Mouse (Mus musculus): ENCODE measurements at regions not wholly inside any gene's neighbourhood (a gene's known extent, or its start where the extent isn't known, plus 50 kb on each side); places are given as distances from the start of the nearest gene placed in this dataset.

DNA sequence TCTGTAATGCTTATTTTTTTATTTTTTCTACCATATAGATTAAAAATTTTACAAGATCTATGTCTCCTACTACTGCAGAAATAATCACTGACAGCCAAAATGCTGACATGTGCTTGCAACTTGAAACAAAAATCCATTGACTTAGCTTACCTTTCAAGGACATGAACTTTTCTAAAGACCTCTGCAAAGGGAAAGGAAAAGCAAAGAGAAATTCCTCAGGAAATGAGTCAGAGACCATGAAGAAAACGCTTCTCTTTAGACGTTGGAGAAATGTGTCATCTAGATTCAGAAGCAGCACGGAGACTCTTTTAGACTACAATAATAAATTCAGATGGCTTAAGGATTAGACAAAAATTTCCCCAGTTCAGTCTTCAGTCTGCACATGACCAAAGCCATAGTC, 2188.6 kb upstream of the Tenm3 start:
- Histone ChIP-seq H3K4me3 (ENCODE audit: low read depth, low read length) (no peak overlapping the region), H3K4me1 (ENCODE audit: control insufficient read depth, insufficient read depth, low read length) (no peaks in the 10 kb centered on the region), H3K27ac (ENCODE audit: insufficient read depth, low read length) (no peak overlapping the region), H3K27me3 (ENCODE audit: control insufficient read depth, insufficient read depth, low read length, poor library complexity, severe bottlenecking) (no peaks in the 10 kb centered on the region), H3K9ac (ENCODE audit: low read depth, poor library complexity, severe bottlenecking) (no peak overlapping the region), H3K9me3 (replicated peaks; ENCODE audit: control insufficient read depth, insufficient read depth, low read length, poor library complexity, severe bottlenecking) (no peaks in the 10 kb centered on the region), H3K36me3 (ENCODE audit: control insufficient read depth, insufficient read depth, low read length, poor library complexity, severe bottlenecking) (no peaks in the 10 kb centered on the region)
- TF ChIP-seq POLR2A (IDR thresholded peaks at IDR 0.05; ENCODE audit: insufficient read depth, low read length) (no peak), EP300 (IDR thresholded peaks at IDR 0.05; ENCODE audit: insufficient read depth, low read depth, low read length) (no peak), CTCF (IDR thresholded peaks at IDR 0.05; ENCODE audit: low read depth, low read length) (no peak)

GRCm38 (mm10) chr8:51010508-51010907, 2166.8 kb upstream of the Tenm3 start:
- TF ChIP-seq POLR2A (IDR thresholded peaks at IDR 0.05; ENCODE audit: insufficient read depth, low read length) (no peak), CTCF (IDR thresholded peaks at IDR 0.05; ENCODE audit: low read depth, low read length) (no peak), EP300 (IDR thresholded peaks at IDR 0.05; ENCODE audit: insufficient read depth, low read depth, low read length) (no peak)
- H3K9me3 ChIP-seq (replicated peaks; ENCODE audit: control insufficient read depth, insufficient read depth, low read length, poor library complexity, severe bottlenecking), result no peaks in the 10 kb centered on the region

GRCm38 (mm10) chr8:50967386-50967785, 2123.6 kb upstream of the Tenm3 start:
- Histone ChIP-seq H3K36me3 (ENCODE audit: control insufficient read depth, insufficient read depth, low read length, poor library complexity, severe bottlenecking) (no peaks in the 10 kb centered on the region), H3K9me3 (replicated peaks; ENCODE audit: control insufficient read depth, insufficient read depth, low read length, poor library complexity, severe bottlenecking) (no peaks in the 10 kb centered on the region), H3K27ac (ENCODE audit: insufficient read depth, low read length) (no peak overlapping the region), H3K4me1 (ENCODE audit: control insufficient read depth, insufficient read depth, low read length) (no peaks in the 10 kb centered on the region), H3K9ac (ENCODE audit: low read depth, poor library complexity, severe bottlenecking) (no peak overlapping the region), H3K4me3 (ENCODE audit: low read depth, low read length) (no peak overlapping the region), H3K27me3 (ENCODE audit: control insufficient read depth, insufficient read depth, low read length, poor library complexity, severe bottlenecking) (no peaks in the 10 kb centered on the region)
- no peak for TF ChIP-seq EP300 (IDR thresholded peaks at IDR 0.05; ENCODE audit: insufficient read depth, low read depth, low read length)
- TF ChIP-seq CTCF (IDR thresholded peaks at IDR 0.05; ENCODE audit: low read depth, low read length), result no peak
- no peak for TF ChIP-seq POLR2A (IDR thresholded peaks at IDR 0.05; ENCODE audit: insufficient read depth, low read length)

More at GRCm38 (mm10) chr8:51010508-51010907, 2166.8 kb upstream of the Tenm3 start:
- Histone ChIP-seq H3K4me1 (ENCODE audit: control insufficient read depth, insufficient read depth, low read length) (no peaks in the 10 kb centered on the region), H3K27ac (ENCODE audit: insufficient read depth, low read length) (no peak overlapping the region), H3K36me3 (ENCODE audit: control insufficient read depth, insufficient read depth, low read length, poor library complexity, severe bottlenecking) (no peaks in the 10 kb centered on the region), H3K4me3 (ENCODE audit: low read depth, low read length) (no peak overlapping the region), H3K27me3 (ENCODE audit: control insufficient read depth, insufficient read depth, low read length, poor library complexity, severe bottlenecking) (no peaks in the 10 kb centered on the region), H3K9ac (ENCODE audit: low read depth, poor library complexity, severe bottlenecking) (no peak overlapping the region)

DNA sequence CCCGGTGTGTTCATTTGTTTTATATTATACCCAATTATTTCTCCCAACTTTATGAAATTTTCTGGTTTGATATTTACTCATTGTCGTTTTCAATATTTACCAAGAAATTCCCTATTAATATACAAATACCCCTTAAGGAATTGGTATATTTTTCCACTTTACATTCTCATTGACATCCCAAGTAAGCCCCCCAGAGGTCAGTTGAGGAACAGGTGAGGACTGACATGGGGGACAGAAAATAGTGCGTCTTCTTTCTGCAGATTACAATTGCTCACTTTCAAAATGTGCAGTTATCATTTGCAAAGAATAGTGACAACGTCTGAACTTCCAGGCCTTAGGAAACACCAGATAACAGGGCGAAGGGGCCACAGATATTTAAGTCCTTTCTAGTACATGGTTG, 2073.8 kb upstream of the Tenm3 start:
- Histone ChIP-seq H3K9ac (ENCODE audit: low read depth, poor library complexity, severe bottlenecking) (no peak overlapping the region), H3K4me1 (ENCODE audit: control insufficient read depth, insufficient read depth, low read length) (no peaks in the 10 kb centered on the region)
- TF ChIP-seq EP300 (IDR thresholded peaks at IDR 0.05; ENCODE audit: insufficient read depth, low read depth, low read length), result no peak
- TF ChIP-seq CTCF (IDR thresholded peaks at IDR 0.05; ENCODE audit: low read depth, low read length), result no peak
- TF ChIP-seq POLR2A (IDR thresholded peaks at IDR 0.05; ENCODE audit: insufficient read depth, low read length), result no peak

GRCm38 (mm10) chr8:50916733-50917113, 2073.0 kb upstream of the Tenm3 start:
- Histone ChIP-seq H3K27me3 (ENCODE audit: control insufficient read depth, insufficient read depth, low read length, poor library complexity, severe bottlenecking) (peaks cover 19% of the 10 kb centered on the region), H3K36me3 (ENCODE audit: control insufficient read depth, insufficient read depth, low read length, poor library complexity, severe bottlenecking) (no peaks in the 10 kb centered on the region), H3K4me1 (ENCODE audit: control insufficient read depth, insufficient read depth, low read length) (no peaks in the 10 kb centered on the region), H3K9ac (ENCODE audit: low read depth, poor library complexity, severe bottlenecking) (no peak overlapping the region), H3K9me3 (replicated peaks; ENCODE audit: control insufficient read depth, insufficient read depth, low read length, poor library complexity, severe bottlenecking) (no peaks in the 10 kb centered on the region), H3K4me3 (ENCODE audit: low read depth, low read length) (peak overlapping the region; percentile 67), H3K27ac (ENCODE audit: insufficient read depth, low read length) (no peak overlapping the region)
- TF ChIP-seq EP300 (IDR thresholded peaks at IDR 0.05; ENCODE audit: insufficient read depth, low read depth, low read length), result no peak
- no peak for TF ChIP-seq POLR2A (IDR thresholded peaks at IDR 0.05; ENCODE audit: insufficient read depth, low read length)
- no peak for TF ChIP-seq CTCF (IDR thresholded peaks at IDR 0.05; ENCODE audit: low read depth, low read length)

More for the DNA sequence above, 2073.8 kb upstream of the Tenm3 start:
- Histone ChIP-seq H3K27me3 (ENCODE audit: control insufficient read depth, insufficient read depth, low read length, poor library complexity, severe bottlenecking) (peaks cover 19% of the 10 kb centered on the region), H3K27ac (ENCODE audit: insufficient read depth, low read length) (no peak overlapping the region), H3K4me3 (ENCODE audit: low read depth, low read length) (no peak overlapping the region), H3K9me3 (replicated peaks; ENCODE audit: control insufficient read depth, insufficient read depth, low read length, poor library complexity, severe bottlenecking) (no peaks in the 10 kb centered on the region), H3K36me3 (ENCODE audit: control insufficient read depth, insufficient read depth, low read length, poor library complexity, severe bottlenecking) (no peaks in the 10 kb centered on the region)

GRCm38 (mm10) chr8:50915876-50916732, 2072.4 kb upstream of the Tenm3 start:
- Histone ChIP-seq H3K4me1 (ENCODE audit: control insufficient read depth, insufficient read depth, low read length) (no peaks in the 10 kb centered on the region), H3K4me3 (ENCODE audit: low read depth, low read length) (peak overlapping the region; percentile 67), H3K27ac (ENCODE audit: insufficient read depth, low read length) (no peak overlapping the region), H3K36me3 (ENCODE audit: control insufficient read depth, insufficient read depth, low read length, poor library complexity, severe bottlenecking) (no peaks in the 10 kb centered on the region), H3K9me3 (replicated peaks; ENCODE audit: control insufficient read depth, insufficient read depth, low read length, poor library complexity, severe bottlenecking) (no peaks in the 10 kb centered on the region), H3K27me3 (ENCODE audit: control insufficient read depth, insufficient read depth, low read length, poor library complexity, severe bottlenecking) (peaks cover 19% of the 10 kb centered on the region), H3K9ac (ENCODE audit: low read depth, poor library complexity, severe bottlenecking) (peak overlapping the region; percentile 12; the same call in 1 of the 2 replicates)
- TF ChIP-seq EP300 (IDR thresholded peaks at IDR 0.05; ENCODE audit: insufficient read depth, low read depth, low read length), result no peak
- no peak for TF ChIP-seq POLR2A (IDR thresholded peaks at IDR 0.05; ENCODE audit: insufficient read depth, low read length)
- no peak for TF ChIP-seq CTCF (IDR thresholded peaks at IDR 0.05; ENCODE audit: low read depth, low read length)

Measured in ES-Bruce4 (cell line).